Mouse (Mus musculus) MEL (cell line): ENCODE measurements around the gene Fbxo21.

Experiments used
- CTCF ChIP-seq, 3 experiments: IDR thresholded peaks in 2 of 3; conservative IDR thresholded peaks in 1 of 3; 2 replicates each; pipeline ENCODE4 v1.5.1; 2011 to 2012; ENCODE audit warnings: low read length in 3 of 3, low read depth in 2 of 3, mild to moderate bottlenecking in 2 of 3, improper control_type of control experiment in 1 of 3, inconsistent platforms in 1 of 3, mixed read lengths in 1 of 3, moderate library complexity in 1 of 3; ENCODE audit not compliant: control insufficient read depth in 1 of 3, insufficient read depth in 1 of 3, poor library complexity in 1 of 3, severe bottlenecking in 1 of 3
- EP300 ChIP-seq, 2 experiments: IDR thresholded peaks; 2 replicates each; pipeline ENCODE4 v1.6.1; 2011; ENCODE audit warnings: improper control_type of control experiment in 2 of 2, low read length in 2 of 2, low read depth in 1 of 2, mild to moderate bottlenecking in 1 of 2
- GATA1 ChIP-seq: IDR thresholded peaks from 2 replicates; pipeline ENCODE4 v1.6.1; 2011; ENCODE audit warnings: low read depth, low read length, improper control_type of control experiment
- MXI1 ChIP-seq: IDR thresholded peaks from 2 replicates; pipeline ENCODE4 v1.6.1; 2011; ENCODE audit warnings: mild to moderate bottlenecking, low read depth, low read length, improper control_type of control experiment
- POLR2A ChIP-seq, 2 experiments: IDR thresholded peaks; 2 replicates each; pipeline ENCODE4 v1.6.1; 2011 to 2012; ENCODE audit warnings: low read length in 2 of 2, mild to moderate bottlenecking in 2 of 2, control low read depth in 1 of 2, improper control_type of control experiment in 1 of 2, low read depth in 1 of 2, moderate library complexity in 1 of 2; ENCODE audit not compliant: control insufficient read depth in 1 of 2, insufficient read depth in 1 of 2, poor library complexity in 1 of 2
- POLR2AphosphoS2 ChIP-seq: IDR thresholded peaks from 2 replicates; pipeline ENCODE4 v1.6.1; 2011; ENCODE audit warnings: low read length, improper control_type of control experiment
- RCOR1 ChIP-seq: IDR thresholded peaks from 2 replicates; pipeline ENCODE4 v1.6.1; 2012; ENCODE audit warnings: low read depth, mild to moderate bottlenecking, inconsistent platforms, low read length, improper control_type of control experiment
- UBTF ChIP-seq: IDR thresholded peaks from 2 replicates; pipeline ENCODE4 v1.6.1; 2012; ENCODE audit warnings: low read depth, mild to moderate bottlenecking, inconsistent platforms, low read length, improper control_type of control experiment, moderate library complexity, borderline replicate concordance; ENCODE audit not compliant: insufficient read depth

DNA sequence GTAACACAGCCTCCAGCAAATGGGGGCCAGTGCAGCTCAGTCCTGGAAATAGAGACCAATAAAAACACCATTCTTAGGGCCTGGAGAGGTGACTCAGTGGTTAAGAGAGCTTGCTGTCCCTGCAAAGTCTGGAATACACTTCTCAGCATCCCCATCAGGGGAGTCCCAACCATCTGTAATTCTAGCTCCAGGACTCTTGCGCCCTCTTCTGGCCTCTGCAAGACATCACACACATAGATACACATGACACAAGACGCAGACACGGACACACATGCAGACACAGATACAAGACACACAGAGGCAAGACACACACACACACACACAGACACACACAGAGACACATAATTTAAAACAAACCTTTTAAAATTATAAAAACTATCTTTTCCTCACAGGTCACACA lies 35.0 kb upstream of the Fbxo21 start:
- peak; percentile 21 to 41 (median 37); a peak in 4 of 6 replicates for TF ChIP-seq CTCF (IDR thresholded peaks at IDR 0.05 in 2 of 3, conservative IDR thresholded peaks at IDR 0.05 in 1 of 3; ENCODE audit: control insufficient read depth in 1 of 3, insufficient read depth in 1 of 3, low read depth in 2 of 3, low read length in 3 of 3, poor library complexity in 1 of 3, severe bottlenecking in 1 of 3)
- no peak for TF ChIP-seq POLR2A (IDR thresholded peaks at IDR 0.05; ENCODE audit: control insufficient read depth in 1 of 2, insufficient read depth in 1 of 2, low read depth in 1 of 2, low read length in 2 of 2, poor library complexity in 1 of 2)
- TF ChIP-seq UBTF = no peak
- TF ChIP-seq POLR2AphosphoS2 = no peak
- TF ChIP-seq EP300 (IDR thresholded peaks at IDR 0.05; ENCODE audit: low read depth in 1 of 2, low read length in 2 of 2) = no peak
- TF ChIP-seq RCOR1 = no peak
- TF ChIP-seq MXI1 = no peak
- TF ChIP-seq GATA1 = no peak
